Mouse (Mus musculus) hindbrain, embryonic 15.5 days (tissue): Measurements from ENCODE around the gene Znrf1. TPM values are rescaled to one million over a fixed set of nuclear protein-coding genes. Genes with fewer than 3 reads are reported as not detected.

Source experiments
- ATAC-seq: fragments of 200-750 bp; cut with Nextera tagmentation; 2 replicates; pipeline ENCODE4 v1.8.0; 2017; ENCODE audit warnings: low read depth, moderate number of reproducible peaks, moderate TSS enrichment; ENCODE audit not compliant: low FRiP score
- H3K27ac ChIP-seq: fragments of 300-500 bp; sonication (generic); replicated peaks from 2 replicates; pipeline ENCODE4 v1.5.1; 2015; ENCODE audit warnings: mild to moderate bottlenecking, inconsistent platforms
- H3K27me3 ChIP-seq: fragments of 300-500 bp; sonication (generic); 2 replicates; pipeline ENCODE4 v1.6.1; 2015; ENCODE audit warnings: control low read depth, inconsistent platforms
- H3K36me3 ChIP-seq: fragments of 300-500 bp; sonication (generic); 2 replicates; pipeline ENCODE4 v1.6.1; 2015; ENCODE audit warnings: control low read depth, inconsistent platforms
- H3K4me1 ChIP-seq: fragments of 300-500 bp; sonication (generic); replicated peaks from 2 replicates; pipeline ENCODE4 v1.6.1; 2015; ENCODE audit warnings: control low read depth, inconsistent platforms
- H3K4me2 ChIP-seq: fragments of 300-500 bp; sonication (generic); 2 replicates; pipeline ENCODE4 v1.6.1; 2015; ENCODE audit warnings: moderate library complexity, mild to moderate bottlenecking, inconsistent platforms
- H3K4me3 ChIP-seq: fragments of 300-500 bp; sonication (generic); 2 replicates; pipeline ENCODE4 v1.5.1; 2015; ENCODE audit warnings: mild to moderate bottlenecking, inconsistent platforms
- H3K9ac ChIP-seq: fragments of 300-500 bp; sonication (generic); 2 replicates; pipeline ENCODE4 v1.6.1; 2015; ENCODE audit warnings: inconsistent platforms
- H3K9me3 ChIP-seq: fragments of 300-500 bp; sonication (generic); 2 replicates; pipeline ENCODE4 v1.6.1; 2016; ENCODE audit warnings: control low read depth, inconsistent platforms
- WGBS: fragments of 180-500 bp; shearing (Covaris S2); methylation state at CpG from one replicate; pipeline ENCODE4 v1.1.7; 2015; 5-methylcytosine and 5-hydroxymethylcytosine counted together
- polyA plus RNA-seq: library from polyadenylated mRNA; unstranded; fragments of >200 nt; fragmentation: Nextera tagmentation; extraction: Ambion mirVana; gene quantifications from 2 replicates; pipeline ENCODE4 v1.2.1, GENCODE M21; 2015

Znrf1 gene
- polyA plus RNA-seq, 1 experiment from 2014 or later: 106 TPM

DNA sequence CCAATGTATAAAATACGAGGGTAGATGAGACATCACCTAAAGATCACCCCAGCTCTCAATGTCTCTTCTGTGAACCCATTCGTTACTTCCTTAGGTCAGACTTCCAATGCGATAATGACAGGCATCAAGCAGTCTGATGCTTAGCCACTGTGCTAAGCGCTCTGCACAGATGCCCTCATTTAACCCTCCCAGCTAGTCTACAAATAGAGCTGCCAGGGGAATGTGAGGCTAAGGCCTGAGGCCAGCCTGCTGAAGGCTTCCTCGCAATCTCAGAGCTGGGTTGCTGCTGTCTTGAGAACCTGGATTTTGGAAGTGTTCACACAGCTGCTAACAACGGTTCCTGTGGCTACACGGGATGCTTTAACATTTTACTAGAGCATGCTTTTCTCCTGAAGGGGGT, 23.0 kb upstream of the Znrf1 start:
- no peak for ATAC-seq
- no peak overlapping the region for H3K27ac ChIP-seq
- no peaks in the 10 kb centered on the region for H3K36me3 ChIP-seq
- no peaks in the 10 kb centered on the region for H3K27me3 ChIP-seq
- no peak overlapping the region for H3K9ac ChIP-seq
- no peaks in the 10 kb centered on the region for H3K9me3 ChIP-seq
- 79% methylated on average over 7 of the region's 7 CpGs for WGBS
- no peak overlapping the region for H3K4me2 ChIP-seq
- H3K4me1 ChIP-seq: peaks cover 5% of the 10 kb centered on the region; the same call in 1 of the 2 replicates
- no peak overlapping the region for H3K4me3 ChIP-seq

DNA sequence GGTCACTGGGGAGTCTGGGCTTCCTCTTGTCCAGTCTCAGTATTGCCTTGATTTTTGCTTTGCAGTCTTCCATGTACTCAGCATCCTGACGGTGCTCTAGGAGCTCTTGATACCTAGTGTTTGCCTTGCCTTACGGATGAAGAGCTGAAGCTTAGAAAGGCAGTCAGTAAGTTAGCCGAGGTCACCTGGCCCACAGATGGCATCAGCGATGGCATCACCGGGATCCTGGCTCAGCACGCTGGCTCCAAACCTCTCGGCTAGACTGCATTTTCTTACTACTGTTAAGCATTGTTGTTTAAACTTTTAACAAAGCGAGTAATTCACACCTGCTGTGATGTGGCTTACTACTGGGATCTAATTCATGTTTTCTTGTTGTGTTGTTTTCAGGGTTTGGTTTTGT, 22.5 kb upstream of the Znrf1 start:
- no peak overlapping the region for H3K4me2 ChIP-seq
- H3K36me3 ChIP-seq: no peaks in the 10 kb centered on the region
- no peaks in the 10 kb centered on the region for H3K27me3 ChIP-seq
- H3K9me3 ChIP-seq: no peaks in the 10 kb centered on the region
- ATAC-seq: no peak
- 82% methylated on average over 8 of the region's 8 CpGs for WGBS
- H3K4me3 ChIP-seq: no peak overlapping the region
- H3K9ac ChIP-seq: no peak overlapping the region
- no peak overlapping the region for H3K27ac ChIP-seq
- peaks cover 5% of the 10 kb centered on the region; the same call in 1 of the 2 replicates for H3K4me1 ChIP-seq

DNA sequence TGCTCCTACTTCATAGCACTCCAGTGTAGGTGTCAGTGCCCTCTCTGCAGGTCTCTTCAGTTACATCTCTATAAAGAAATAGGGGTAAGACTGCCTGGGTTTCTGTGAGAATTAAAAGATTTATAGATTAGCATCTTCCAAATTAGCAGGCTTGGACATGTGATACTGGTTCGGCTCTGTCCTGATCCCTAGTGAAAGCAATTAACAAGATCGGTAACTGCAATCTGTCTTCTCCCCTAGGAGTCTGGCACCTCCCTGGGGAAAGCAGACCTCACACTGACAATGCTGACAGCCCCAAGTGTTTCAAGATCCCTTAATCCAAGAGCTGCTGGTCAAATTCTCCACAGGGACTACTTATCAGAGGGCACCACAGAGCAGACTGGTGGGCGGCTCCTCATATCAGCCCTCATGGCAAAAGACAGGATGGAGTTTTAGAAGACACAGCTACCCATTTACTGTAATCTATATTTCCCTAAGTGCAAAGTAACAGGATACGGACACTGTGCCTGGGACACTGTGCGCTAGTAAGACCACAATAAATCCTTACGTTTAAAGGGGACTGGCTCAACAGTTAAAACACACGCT, 19.4 kb upstream of the Znrf1 start:
- Histone ChIP-seq H3K4me3 (no peak overlapping the region), H3K4me2 (no peak overlapping the region), H3K27me3 (no peaks in the 10 kb centered on the region), H3K9me3 (no peaks in the 10 kb centered on the region), H3K9ac (no peak overlapping the region), H3K27ac (no peak overlapping the region), H3K4me1 (peaks cover 11% of the 10 kb centered on the region), H3K36me3 (no peaks in the 10 kb centered on the region)
- ATAC-seq: no peak
- 86% methylated on average over 7 of the region's 7 CpGs for WGBS

DNA sequence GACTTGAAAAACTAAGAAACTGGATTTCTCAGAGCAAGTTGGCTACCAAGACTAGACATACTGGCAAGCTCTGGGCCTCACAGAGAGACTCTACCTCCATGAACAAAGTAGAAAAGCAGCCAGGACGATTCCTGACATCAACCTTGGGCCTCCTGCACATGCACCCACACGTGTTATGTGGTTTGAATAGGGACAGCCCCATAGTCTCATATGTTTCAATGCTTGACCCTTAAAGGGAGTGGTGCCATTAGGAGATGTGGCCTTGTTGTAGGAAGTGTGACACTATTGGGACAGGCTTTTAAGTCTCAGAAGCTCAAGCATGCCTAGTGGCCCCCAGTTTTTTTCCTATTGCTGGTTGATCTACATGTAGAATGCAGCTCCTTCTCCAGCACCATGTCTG, 18.4 kb upstream of the Znrf1 start:
- Histone ChIP-seq H3K4me3 (no peak overlapping the region), H3K9me3 (no peaks in the 10 kb centered on the region), H3K27me3 (no peaks in the 10 kb centered on the region), H3K27ac (no peak overlapping the region), H3K9ac (no peak overlapping the region), H3K36me3 (no peaks in the 10 kb centered on the region), H3K4me2 (no peak overlapping the region), H3K4me1 (peaks cover 15% of the 10 kb centered on the region)
- 91% methylated on average over 2 of the region's 2 CpGs for WGBS
- ATAC-seq: no peak

DNA sequence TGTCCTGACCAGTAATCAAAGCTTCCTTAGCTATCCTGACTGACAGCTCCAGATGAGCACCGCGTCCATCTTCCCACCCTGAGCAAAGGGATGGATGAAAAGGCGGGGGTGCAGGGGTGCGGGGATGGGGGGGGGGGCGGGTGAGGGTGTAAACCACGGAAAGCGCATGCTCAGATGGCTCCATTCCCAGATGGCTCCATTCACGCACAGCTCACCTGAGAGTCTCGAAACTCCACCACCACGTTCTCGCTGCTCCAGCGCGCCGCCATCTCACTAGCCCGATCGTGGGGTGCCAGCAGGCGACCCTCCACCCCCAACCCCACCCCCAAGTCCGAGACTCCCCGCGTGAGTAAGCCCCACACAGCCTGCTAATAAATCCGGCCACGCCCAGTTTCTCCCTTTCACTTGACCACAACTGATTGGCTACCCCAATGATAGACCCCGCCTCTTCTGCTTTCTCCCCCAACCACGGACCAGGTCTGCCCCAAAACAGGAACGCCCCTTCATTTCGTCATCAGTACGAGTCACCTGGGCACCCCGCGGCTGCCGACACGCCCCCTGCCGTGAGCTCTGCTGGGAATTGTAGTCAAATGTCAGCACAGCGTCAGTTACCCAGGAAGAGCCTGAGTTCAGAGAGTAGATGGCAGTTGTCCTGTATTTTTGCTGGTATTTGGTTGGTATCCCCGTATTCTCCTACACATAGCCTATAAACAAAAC, 14.0 kb upstream of the Znrf1 start, which contains the start of gene Wdr59:
Gene Wdr59, minus strand, starts transcription at position 380 of the 717 bp plus-strand sequence.
- H3K36me3 ChIP-seq: no peaks in the 10 kb centered on the region
- peak within 1 kb of the TSS; percentile 85 for H3K27ac ChIP-seq
- no peaks in the 10 kb centered on the region for H3K9me3 ChIP-seq
- ATAC-seq: peak; percentile 98
- WGBS: 1% methylated on average over 32 of the region's 34 CpGs
- no peaks in the 10 kb centered on the region for H3K27me3 ChIP-seq
- H3K4me3 ChIP-seq: peak within 1 kb of the TSS; percentile 79
- peak within 1 kb of the TSS; percentile 69 for H3K4me2 ChIP-seq
- peak within 1 kb of the TSS; percentile 62 for H3K9ac ChIP-seq
- peaks cover 15% of the 10 kb centered on the region for H3K4me1 ChIP-seq

DNA sequence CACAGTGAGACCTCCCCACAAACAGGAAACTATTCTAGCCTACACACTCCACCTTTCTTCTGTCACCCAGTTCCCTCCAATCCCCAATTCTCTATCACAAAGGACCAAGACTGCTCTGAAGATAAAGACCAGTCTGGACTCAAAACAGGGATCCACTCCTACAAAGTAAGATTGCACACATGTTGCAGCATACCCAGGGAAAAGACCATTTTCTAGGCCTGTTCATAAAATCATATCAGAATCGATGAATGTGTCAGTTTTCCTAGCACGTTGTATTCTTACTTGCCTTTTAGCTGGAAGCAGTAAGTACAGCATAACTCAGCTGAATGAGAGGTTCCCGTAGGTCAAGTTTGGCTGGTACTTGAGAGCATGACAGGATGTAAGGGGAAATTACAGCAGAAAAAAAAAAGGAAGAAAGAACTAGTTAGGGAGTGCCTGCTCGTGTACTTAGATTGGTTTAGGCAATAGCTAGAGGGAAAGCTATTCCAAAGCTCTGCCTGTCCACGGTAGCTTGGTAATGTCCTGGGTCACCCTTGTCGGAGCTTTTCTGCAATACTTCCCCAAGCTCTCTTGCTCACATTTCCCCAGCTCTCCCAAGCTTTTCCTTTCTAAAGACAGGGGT, 9.4 kb upstream of the Znrf1 start:
- Histone ChIP-seq H3K36me3 (no peaks in the 10 kb centered on the region), H3K9ac (no peak overlapping the region), H3K4me2 (no peak overlapping the region), H3K27ac (no peak overlapping the region), H3K9me3 (no peaks in the 10 kb centered on the region), H3K27me3 (no peaks in the 10 kb centered on the region), H3K4me3 (no peak overlapping the region), H3K4me1 (peaks cover 5% of the 10 kb centered on the region; the same call in 1 of the 2 replicates)
- 90% methylated on average over 6 of the region's 6 CpGs for WGBS
- no peak for ATAC-seq

DNA sequence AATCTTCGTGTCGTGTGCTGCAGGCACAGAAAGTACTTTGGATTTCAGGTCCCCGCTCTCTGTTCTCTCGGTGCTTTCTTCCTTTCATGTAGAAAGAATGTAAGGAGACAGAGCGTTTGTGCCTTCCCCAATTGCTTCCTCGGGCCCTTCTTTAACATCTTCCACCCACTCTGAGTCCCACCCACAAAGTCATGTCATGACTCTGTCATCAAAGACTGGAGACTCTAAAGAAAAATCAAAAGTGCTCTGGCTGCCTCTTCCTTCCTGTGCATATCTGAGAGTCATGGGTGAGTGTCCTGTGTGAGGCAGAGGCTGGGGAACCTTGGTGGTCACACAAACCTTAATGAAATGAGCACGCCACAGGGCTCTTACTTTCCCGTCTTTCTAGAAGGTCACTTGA, 8.7 kb upstream of the Znrf1 start:
- H3K27ac ChIP-seq: no peak overlapping the region
- H3K4me1 ChIP-seq: 0 out of 2 replicates have a peak, but pooled peaks cover 3% of the 10 kb centered on the region
- no peak for ATAC-seq
- no peak overlapping the region for H3K4me2 ChIP-seq
- H3K36me3 ChIP-seq: no peaks in the 10 kb centered on the region
- H3K27me3 ChIP-seq: no peaks in the 10 kb centered on the region
- H3K9me3 ChIP-seq: no peaks in the 10 kb centered on the region
- no peak overlapping the region for H3K9ac ChIP-seq
- 70% methylated on average over 8 of the region's 8 CpGs for WGBS
- H3K4me3 ChIP-seq: no peak overlapping the region

DNA sequence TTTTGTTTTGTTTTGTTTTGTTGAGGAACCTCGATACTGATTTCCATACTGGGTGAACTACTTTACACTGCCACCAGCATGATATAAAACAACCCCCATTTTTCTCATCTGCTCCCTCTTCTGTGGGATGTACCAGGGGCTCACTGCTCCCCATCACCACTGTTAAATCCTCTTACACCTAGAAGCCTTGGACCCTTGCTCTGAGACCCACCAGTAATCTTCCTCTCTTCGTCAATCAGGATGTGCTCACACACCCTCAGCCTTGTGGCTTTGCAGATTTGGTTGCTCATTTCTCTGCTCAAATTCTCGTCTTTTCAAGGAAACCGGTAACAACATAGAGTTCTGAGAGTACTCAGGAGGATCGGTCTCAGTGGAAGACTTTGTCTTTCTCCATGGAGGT, 7.8 kb upstream of the Znrf1 start:
- ATAC-seq: no peak
- Histone ChIP-seq H3K36me3 (no peaks in the 10 kb centered on the region), H3K9ac (no peak overlapping the region), H3K4me2 (no peak overlapping the region), H3K27ac (no peak overlapping the region), H3K9me3 (no peaks in the 10 kb centered on the region), H3K4me1 (no peaks in the 10 kb centered on the region), H3K27me3 (no peaks in the 10 kb centered on the region), H3K4me3 (no peak overlapping the region)
- WGBS: 84% methylated on average over 5 of the region's 5 CpGs

DNA sequence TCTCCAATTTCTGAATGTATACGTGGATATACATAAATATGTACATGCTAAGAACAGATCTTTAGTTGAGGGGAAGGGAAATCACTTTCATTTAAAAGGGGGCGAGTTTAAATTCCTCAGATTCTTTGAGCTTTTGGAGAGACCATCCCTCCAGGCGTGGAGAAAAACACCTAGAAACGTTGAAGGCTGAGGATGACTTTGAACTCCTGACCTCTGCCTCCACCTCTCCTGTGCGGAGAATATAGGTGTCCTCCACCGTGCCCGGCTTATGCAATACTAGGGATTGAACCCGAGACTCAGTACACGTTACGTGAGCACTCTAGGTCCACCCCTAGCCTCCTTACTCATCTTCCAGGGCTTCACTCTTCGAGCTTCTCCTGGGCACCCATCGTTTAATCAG, 4.7 kb upstream of the Znrf1 start:
- no peaks in the 10 kb centered on the region for H3K27me3 ChIP-seq
- H3K27ac ChIP-seq: no peak overlapping the region
- H3K9ac ChIP-seq: no peak overlapping the region
- H3K4me2 ChIP-seq: no peak overlapping the region
- no peak overlapping the region for H3K4me3 ChIP-seq
- no peaks in the 10 kb centered on the region for H3K9me3 ChIP-seq
- ATAC-seq: no peak
- H3K36me3 ChIP-seq: no peaks in the 10 kb centered on the region
- 78% methylated on average over 12 of the region's 12 CpGs for WGBS
- no peaks in the 10 kb centered on the region; the same call in 1 of the 2 replicates for H3K4me1 ChIP-seq

DNA sequence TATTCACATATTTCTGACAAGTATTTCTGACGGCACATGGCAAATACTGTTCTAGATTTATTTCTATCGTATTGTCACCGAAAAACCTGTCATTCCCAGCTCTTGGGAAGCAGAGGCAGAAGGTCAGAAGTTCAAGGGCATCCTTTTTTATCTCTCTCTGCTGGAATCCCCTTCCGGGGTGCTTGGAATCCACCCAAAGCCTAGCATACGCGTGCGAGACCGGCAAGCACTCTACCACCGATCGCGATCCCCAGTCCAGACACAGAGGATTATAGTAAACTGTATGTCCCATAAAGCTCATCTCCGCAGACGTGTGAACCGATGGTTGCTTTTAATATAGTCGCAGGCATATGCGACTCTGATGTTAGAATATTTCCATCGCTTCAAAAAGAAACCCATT, 4.3 kb upstream of the Znrf1 start:
- no peak overlapping the region for H3K27ac ChIP-seq
- WGBS: 86% methylated on average over 17 of the region's 17 CpGs
- H3K4me3 ChIP-seq: no peak overlapping the region
- ATAC-seq: no peak
- H3K4me2 ChIP-seq: no peak overlapping the region
- no peaks in the 10 kb centered on the region for H3K27me3 ChIP-seq
- no peaks in the 10 kb centered on the region for H3K9me3 ChIP-seq
- H3K4me1 ChIP-seq: no peaks in the 10 kb centered on the region; the same call in 1 of the 2 replicates
- no peak overlapping the region for H3K9ac ChIP-seq
- H3K36me3 ChIP-seq: no peaks in the 10 kb centered on the region

DNA sequence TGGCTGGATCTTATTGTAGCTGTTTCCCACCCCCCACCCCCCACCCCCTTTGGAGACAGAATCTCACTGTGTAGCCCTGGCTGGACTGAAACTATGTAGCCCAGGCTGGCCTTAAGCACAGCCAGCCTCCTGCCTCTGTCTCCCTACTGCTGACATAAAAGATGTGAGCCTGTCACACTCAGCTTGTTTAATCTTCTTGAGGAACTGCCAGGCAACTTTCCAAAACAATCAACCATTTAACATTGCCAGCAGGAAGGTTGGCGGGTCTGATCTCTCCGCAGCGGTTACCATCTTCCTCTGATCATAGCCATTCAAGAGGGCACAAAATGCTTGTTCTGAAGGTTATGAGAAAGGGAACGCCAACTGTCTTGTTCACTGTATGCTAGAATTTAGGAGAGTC, 2.4 kb upstream of the Znrf1 start:
- ATAC-seq: no peak
- Histone ChIP-seq H3K36me3 (no peaks in the 10 kb centered on the region), H3K4me3 (no peak overlapping the region), H3K9ac (no peak overlapping the region), H3K4me1 (peaks cover 9% of the 10 kb centered on the region), H3K9me3 (no peaks in the 10 kb centered on the region), H3K27me3 (no peaks in the 10 kb centered on the region), H3K27ac (no peak overlapping the region), H3K4me2 (no peak overlapping the region)
- 53% methylated on average over 4 of the region's 4 CpGs for WGBS

DNA sequence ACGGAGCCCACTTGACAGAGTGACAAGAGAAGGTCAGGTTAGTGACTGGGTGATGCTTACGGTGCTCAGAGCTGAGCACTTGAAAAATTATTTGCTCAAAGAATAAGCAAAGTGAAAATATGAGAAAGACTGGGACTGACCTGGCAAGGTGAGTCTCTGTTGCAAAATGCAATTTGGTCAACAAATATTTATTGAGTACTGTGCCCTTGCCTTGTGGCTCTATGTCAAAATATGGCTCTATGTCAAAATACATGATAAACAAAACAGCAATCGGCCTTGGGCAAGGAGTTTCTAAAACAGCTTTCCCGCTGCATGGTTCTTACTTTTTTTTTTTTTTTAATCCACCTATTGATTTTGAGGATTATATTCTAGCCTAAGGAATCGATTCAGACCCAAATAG, 406 bp upstream of the Znrf1 start:
- no peaks in the 10 kb centered on the region for H3K9me3 ChIP-seq
- H3K27me3 ChIP-seq: no peaks in the 10 kb centered on the region
- H3K4me1 ChIP-seq: peaks cover 29% of the 10 kb centered on the region
- H3K9ac ChIP-seq: no peak overlapping the region
- H3K36me3 ChIP-seq: no peaks in the 10 kb centered on the region
- WGBS: 37% methylated on average over 5 of the region's 5 CpGs
- H3K27ac ChIP-seq: no peak overlapping the region
- H3K4me3 ChIP-seq: peak overlapping the region; percentile 81
- H3K4me2 ChIP-seq: peak overlapping the region; percentile 93
- no peak for ATAC-seq
